In the genomic region with DNA sequence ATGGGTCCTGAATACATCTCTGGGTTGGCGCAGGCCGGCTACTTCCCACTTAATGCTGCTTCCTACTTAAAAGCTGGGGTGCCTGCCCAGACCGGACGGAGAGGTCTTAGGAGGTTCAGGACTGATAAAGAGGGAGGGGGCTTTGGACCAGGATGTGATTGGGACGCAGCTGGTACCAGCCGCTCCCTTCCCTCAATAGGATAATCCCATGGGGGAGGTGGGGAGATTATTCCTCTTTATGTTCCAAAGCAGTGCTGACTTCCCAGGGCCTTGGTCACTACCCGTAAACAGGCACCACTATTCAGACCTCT, we compare ENCODE assay signal across 2 mouse cellular contexts.
TF ChIP-seq lines count a peak whose summit lies in the region.

No protein-coding gene starts in this region.

TF ChIP-seq in C2C12, 6 proteins besides CTCF, POLR2A, EP300 and RAD21 (continued from another document):
- TF ChIP-seq CEBPB (IDR thresholded peaks at IDR 0.05; ENCODE audit: low read depth), result no peak

TF ChIP-seq in CH12.LX, 34 proteins besides CTCF, POLR2A, EP300 and RAD21 (continued from another document):
- TF ChIP-seq CHD2 (IDR thresholded peaks at IDR 0.05; ENCODE audit: low read length) (no peak), BHLHE40 (IDR thresholded peaks at IDR 0.05; ENCODE audit: low read depth, low read length) (no peak), UBTF (IDR thresholded peaks at IDR 0.05; ENCODE audit: low read depth, low read length) (no peak), NRF1 (IDR thresholded peaks at IDR 0.05; ENCODE audit: low read depth, low read length) (no peak), MAZ (IDR thresholded peaks at IDR 0.05; ENCODE audit: low read depth, low read length) (no peak), ELF1 (IDR thresholded peaks at IDR 0.05; ENCODE audit: low read depth, low read length) (no peak), TBP (conservative IDR thresholded peaks at IDR 0.05; ENCODE audit: low read depth, low read length) (no peak), ZMIZ1 (IDR thresholded peaks at IDR 0.05; ENCODE audit: low read depth, low read length) (no peak), POLR2AphosphoS2 (IDR thresholded peaks at IDR 0.05; ENCODE audit: low read depth, low read length) (no peak), MAFK (IDR thresholded peaks at IDR 0.05; ENCODE audit: insufficient replicate concordance, low read length) (no peak)
